Mouse (Mus musculus) stomach, embryonic 16.5 days (tissue): ENCODE data around the gene Scaper. TPM values are rescaled to one million over a fixed set of nuclear protein-coding genes. Genes with fewer than 3 reads are reported as not detected.
A peak's percentile ranks its signal among the peaks of the same experiment; 100 is the strongest.

Source experiments
- ATAC-seq: fragments of 200-750 bp; cut with Nextera tagmentation; 2 replicates; pipeline ENCODE4 v1.8.0; 2017; ENCODE audit warnings: moderate number of reproducible peaks, moderate TSS enrichment; ENCODE audit not compliant: insufficient read depth, low FRiP score
- H3K27ac ChIP-seq: fragments of 300-500 bp; sonication (generic); 2 replicates; pipeline ENCODE4 v1.5.1; 2014; ENCODE audit warnings: low read length
- H3K27me3 ChIP-seq: fragments of 300-500 bp; sonication (generic); 2 replicates; pipeline ENCODE4 v1.6.1; 2014; ENCODE audit warnings: low read length, control low read depth, mixed read lengths; ENCODE audit not compliant: control insufficient read depth, insufficient read depth
- H3K36me3 ChIP-seq: fragments of 300-500 bp; sonication (generic); 2 replicates; pipeline ENCODE4 v1.6.1; 2014; ENCODE audit warnings: low read length; ENCODE audit not compliant: control insufficient read depth, insufficient read depth
- H3K4me1 ChIP-seq: fragments of 300-500 bp; sonication (generic); 2 replicates; pipeline ENCODE4 v1.6.1; 2014; ENCODE audit warnings: low read length, control low read depth, mixed read lengths; ENCODE audit not compliant: control insufficient read depth, insufficient read depth
- H3K4me2 ChIP-seq: fragments of 300-500 bp; sonication (generic); 2 replicates; pipeline ENCODE4 v1.6.1; 2014; ENCODE audit warnings: low read depth, low read length, mixed read lengths
- H3K4me3 ChIP-seq: fragments of 300-500 bp; sonication (generic); replicated peaks from 2 replicates; pipeline ENCODE4 v1.5.1; 2014; ENCODE audit warnings: mild to moderate bottlenecking, low read length
- H3K9ac ChIP-seq: fragments of 300-500 bp; sonication (generic); 2 replicates; pipeline ENCODE4 v1.6.1; 2014; ENCODE audit warnings: low read length
- H3K9me3 ChIP-seq: fragments of 300-500 bp; sonication (generic); replicated peaks from 2 replicates; pipeline ENCODE4 v1.6.1; 2016; ENCODE audit warnings: low read length, control low read depth; ENCODE audit not compliant: control insufficient read depth
- WGBS: fragments of 180-500 bp; shearing (Covaris S2); extraction: QIAGEN DNeasy Blood & Tissue Kit; methylation state at CpG from one replicate; pipeline ENCODE4 v1.1.7; 2014; 5-methylcytosine and 5-hydroxymethylcytosine counted together
- polyA plus RNA-seq: library from polyadenylated mRNA; unstranded; fragments of >200 nt; fragmentation: Nextera tagmentation; extraction: Ambion mirVana; gene quantifications from 2 replicates; pipeline ENCODE4 v1.2.1, GENCODE M21; 2015

The Scaper gene
- polyA plus RNA-seq, 1 experiment from 2014 or later, result 9.7 TPM

- H3K9me3 ChIP-seq, result no peaks in the 10 kb centered on the region
- 24% methylated on average over 1 of the region's 1 CpGs for WGBS
- H3K27ac ChIP-seq, result no peak overlapping the region
- ATAC-seq, result no peak
- no peak overlapping the region for H3K9ac ChIP-seq
- no peaks in the 10 kb centered on the region for H3K36me3 ChIP-seq
- no peak overlapping the region for H3K4me3 ChIP-seq
- no peaks in the 10 kb centered on the region for H3K4me1 ChIP-seq
- H3K27me3 ChIP-seq, result no peaks in the 10 kb centered on the region
- no peak overlapping the region for H3K4me2 ChIP-seq
Observed at GRCm38 (mm10) chr9:55571071-55571470, 366.8 kb downstream of the Scaper start.

- ATAC-seq, result no peak
Observed at GRCm38 (mm10) chr9:55568466-55569159, 369.3 kb downstream of the Scaper start.

GRCm38 (mm10) chr9:55560960-55561359, 377.0 kb downstream of the Scaper start:
- no peak for ATAC-seq
- 84% methylated on average over 1 of the region's 1 CpGs for WGBS
- H3K4me1 ChIP-seq, result no peaks in the 10 kb centered on the region

More at GRCm38 (mm10) chr9:55568466-55569159, 369.3 kb downstream of the Scaper start:
- Histone ChIP-seq H3K36me3 (no peaks in the 10 kb centered on the region), H3K4me2 (no peak overlapping the region), H3K9me3 (no peaks in the 10 kb centered on the region), H3K9ac (no peak overlapping the region), H3K4me3 (no peak overlapping the region), H3K27ac (no peak overlapping the region), H3K27me3 (no peaks in the 10 kb centered on the region), H3K4me1 (no peaks in the 10 kb centered on the region)
- WGBS, result 67% methylated on average over 5 of the region's 5 CpGs

GRCm38 (mm10) chr9:55554986-55555385, 382.9 kb downstream of the Scaper start:
- Histone ChIP-seq H3K27ac (no peak overlapping the region), H3K9me3 (no peaks in the 10 kb centered on the region), H3K4me2 (no peak overlapping the region), H3K9ac (no peak overlapping the region), H3K4me3 (no peak overlapping the region), H3K27me3 (no peaks in the 10 kb centered on the region), H3K4me1 (no peaks in the 10 kb centered on the region), H3K36me3 (no peaks in the 10 kb centered on the region)
- no peak for ATAC-seq
- WGBS, result 37% methylated on average over 1 of the region's 1 CpGs

More at GRCm38 (mm10) chr9:55560960-55561359, 377.0 kb downstream of the Scaper start:
- no peaks in the 10 kb centered on the region for H3K9me3 ChIP-seq
- H3K4me2 ChIP-seq, result no peak overlapping the region
- no peak overlapping the region for H3K4me3 ChIP-seq
- no peak overlapping the region for H3K9ac ChIP-seq
- no peak overlapping the region for H3K27ac ChIP-seq
- no peaks in the 10 kb centered on the region for H3K27me3 ChIP-seq
- no peaks in the 10 kb centered on the region for H3K36me3 ChIP-seq

- no peak overlapping the region for H3K9ac ChIP-seq
- H3K9me3 ChIP-seq, result no peaks in the 10 kb centered on the region
- ATAC-seq, result no peak
- no peak overlapping the region for H3K27ac ChIP-seq
- H3K4me2 ChIP-seq, result peak overlapping the region; percentile 45
- H3K27me3 ChIP-seq, result peaks cover 27% of the 10 kb centered on the region
- 16% methylated on average over 16 of the region's 16 CpGs for WGBS
- H3K36me3 ChIP-seq, result no peaks in the 10 kb centered on the region
- H3K4me1 ChIP-seq, result peaks cover 28% of the 10 kb centered on the region
- peak overlapping the region; percentile 18 for H3K4me3 ChIP-seq
Observed at GRCm38 (mm10) chr9:55549302-55549890, 388.5 kb downstream of the Scaper start.

- H3K4me3 ChIP-seq, result no peak overlapping the region
- 36% methylated on average over 3 of the region's 3 CpGs for WGBS
- H3K4me1 ChIP-seq, result peaks cover 32% of the 10 kb centered on the region
- ATAC-seq, result no peak
- peaks cover 27% of the 10 kb centered on the region for H3K27me3 ChIP-seq
- H3K9me3 ChIP-seq, result no peaks in the 10 kb centered on the region
- no peak overlapping the region; the same call in 1 of the 2 replicates for H3K4me2 ChIP-seq
- H3K36me3 ChIP-seq, result no peaks in the 10 kb centered on the region
- no peak overlapping the region for H3K9ac ChIP-seq
- H3K27ac ChIP-seq, result no peak overlapping the region
Observed at GRCm38 (mm10) chr9:55548871-55549270, 389.0 kb downstream of the Scaper start.

- H3K4me2 ChIP-seq, result peak overlapping the region; percentile 77
- ATAC-seq, result peak; percentile 71; the same call in 1 of the 2 replicates
- H3K4me1 ChIP-seq, result peaks cover 43% of the 10 kb centered on the region
- 18% methylated on average over 63 of the region's 63 CpGs for WGBS
- H3K36me3 ChIP-seq, result no peaks in the 10 kb centered on the region
- peak overlapping the region; percentile 36 for H3K9ac ChIP-seq
- no peak overlapping the region for H3K27ac ChIP-seq
- H3K4me3 ChIP-seq, result peak overlapping the region; percentile 29
- peaks cover 27% of the 10 kb centered on the region for H3K27me3 ChIP-seq
- no peaks in the 10 kb centered on the region for H3K9me3 ChIP-seq
Observed at GRCm38 (mm10) chr9:55546176-55547010, 391.5 kb downstream of the Scaper start.

- Histone ChIP-seq H3K27me3 (peaks cover 33% of the 10 kb centered on the region), H3K9me3 (no peaks in the 10 kb centered on the region), H3K4me1 (peaks cover 43% of the 10 kb centered on the region), H3K4me3 (peak overlapping the region; percentile 55), H3K27ac (no peak overlapping the region), H3K9ac (peak overlapping the region; percentile 26; the same call in 1 of the 2 replicates), H3K36me3 (no peaks in the 10 kb centered on the region), H3K4me2 (peak overlapping the region; percentile 77)
- ATAC-seq, result no peak
- WGBS, result 24% methylated on average over 41 of the region's 41 CpGs
Observed at GRCm38 (mm10) chr9:55545556-55546175, 392.3 kb downstream of the Scaper start.
